In genomic region chr11:62263599-62263998, GRCm38 (mm10) we compare ENCODE assay signal across 18 mouse cellular contexts. TPM values are rescaled to one million over a fixed set of nuclear protein-coding genes. Genes with fewer than 3 reads are reported as not detected.
DNase-seq lines count a peak whose midpoint lies in the region; ATAC-seq and TF ChIP-seq lines count a peak whose summit lies in the region.
"Had no signal": no experiment of that assay in that cellular context is flagged by ENCODE, and none has a peak within 500 bp of the region (broad histone marks: within the 10 kb centered on the region; RNA-seq: fewer than 3 reads in every experiment).

No protein-coding gene starts in this region.

- H3K27me3 ChIP-seq in hindbrain, embryonic 13.5 days, result no peaks in the 10 kb centered on the region
- H3K27me3 ChIP-seq in hindbrain, embryonic 14.5 days (ENCODE audit: control insufficient read depth, insufficient read depth, low read length), result no peaks in the 10 kb centered on the region
- peaks cover 6% of the 10 kb centered on the region for H3K27me3 ChIP-seq in midbrain, postnatal 0 days (ENCODE audit: insufficient read depth, low read length)
- no peaks in the 10 kb centered on the region for H3K27me3 ChIP-seq in midbrain, embryonic 15.5 days (replicated peaks)
- H3K27me3 ChIP-seq: forebrain, embryonic 15.5 days had no signal

- no peak overlapping the region for H3K9ac ChIP-seq in hindbrain, embryonic 13.5 days
- no peak overlapping the region for H3K9ac ChIP-seq in hindbrain, embryonic 14.5 days
- H3K9ac ChIP-seq in midbrain, postnatal 0 days (replicated peaks; ENCODE audit: low read length, poor library complexity, severe bottlenecking), result no peak overlapping the region
- H3K9ac ChIP-seq in midbrain, embryonic 15.5 days, result no peak overlapping the region
- H3K9ac ChIP-seq: forebrain, embryonic 15.5 days; liver, embryonic 14.5 days had no signal

- DNase-seq in hindbrain, embryonic 14.5 days (ENCODE audit: low spot score), result no peak
- DNase-seq in left cerebral cortex, postnatal 4 days, result peak; percentile 64
- no peak for DNase-seq in left cerebral cortex, adult 8-10 months (ENCODE audit: low spot score in 2 of 2)
- peak; percentile 73 for DNase-seq in midbrain, postnatal 0 days (ENCODE audit: low spot score)
- peak; percentile 17 to 71 for DNase-seq in lung, postnatal 4 days
- no peak for DNase-seq in c-Kit-positive CD71-positive TER-119-positive erythroid progenitor cells, embryonic 14.5 days (ENCODE audit: low spot score)
- DNase-seq: adrenal gland, postnatal 36 days; B cell, adult 2 months; cerebellum, adult 9-10 months; kidney, adult 9 months; spleen, adult 18-20 months; thymus, postnatal 25 days had no signal

- peaks cover 34% of the 10 kb centered on the region for H3K4me1 ChIP-seq in hindbrain, embryonic 13.5 days (replicated peaks)
- H3K4me1 ChIP-seq in hindbrain, embryonic 14.5 days (replicated peaks; ENCODE audit: control insufficient read depth, insufficient read depth, low read length), result peaks cover 15% of the 10 kb centered on the region
- H3K4me1 ChIP-seq in midbrain, postnatal 0 days (ENCODE audit: insufficient read depth, low read length), result no peaks in the 10 kb centered on the region
- peaks cover 10% of the 10 kb centered on the region for H3K4me1 ChIP-seq in midbrain, embryonic 15.5 days

- no peak for ATAC-seq in hindbrain, embryonic 13.5 days (ENCODE audit: low FRiP score)
- ATAC-seq in hindbrain, embryonic 14.5 days (ENCODE audit: low FRiP score), result no peak
- no peak for ATAC-seq in midbrain, postnatal 0 days (ENCODE audit: low FRiP score)
- no peak for ATAC-seq in midbrain, embryonic 15.5 days (replicated peaks)
- ATAC-seq: forebrain, embryonic 15.5 days had no signal

- H3K27ac ChIP-seq in hindbrain, embryonic 13.5 days, result 0 out of 2 replicates have a peak overlapping the region, but pooled peaks have one; percentile 23
- no peak overlapping the region for H3K27ac ChIP-seq in hindbrain, embryonic 14.5 days
- H3K27ac ChIP-seq in midbrain, postnatal 0 days (ENCODE audit: low read depth, low read length), result no peak overlapping the region
- no peak overlapping the region for H3K27ac ChIP-seq in midbrain, embryonic 15.5 days
- H3K27ac ChIP-seq: forebrain, embryonic 15.5 days; heart, embryonic 10.5 days; left cerebral cortex, adult 2 months; liver, embryonic 14.5 days had no signal

- H3K4me2 ChIP-seq in hindbrain, embryonic 13.5 days, result no peak overlapping the region
- H3K4me2 ChIP-seq in hindbrain, embryonic 14.5 days (replicated peaks), result no peak overlapping the region
- H3K4me2 ChIP-seq in midbrain, postnatal 0 days (ENCODE audit: low read depth, low read length, poor library complexity, severe bottlenecking), result no peak overlapping the region
- no peak overlapping the region for H3K4me2 ChIP-seq in midbrain, embryonic 15.5 days
- H3K4me2 ChIP-seq: forebrain, embryonic 15.5 days had no signal

- no peak for TF ChIP-seq CTCF in midbrain, postnatal 0 days (IDR thresholded peaks at IDR 0.05)

- H3K4me3 ChIP-seq in hindbrain, embryonic 13.5 days, result no peak overlapping the region
- H3K4me3 ChIP-seq in hindbrain, embryonic 14.5 days (replicated peaks; ENCODE audit: low read length), result no peak overlapping the region
- H3K4me3 ChIP-seq in midbrain, postnatal 0 days (ENCODE audit: low read depth, low read length), result no peak overlapping the region
- H3K4me3 ChIP-seq in midbrain, embryonic 15.5 days, result no peak overlapping the region
- H3K4me3 ChIP-seq: forebrain, embryonic 15.5 days; heart, embryonic 10.5 days; left cerebral cortex, adult 2 months had no signal

- 63% methylated on average over 7 of the region's 7 CpGs for WGBS in hindbrain, embryonic 13.5 days
- WGBS in hindbrain, embryonic 14.5 days, result 57% methylated on average over 7 of the region's 7 CpGs
- WGBS in midbrain, postnatal 0 days, result 80% methylated on average over 7 of the region's 7 CpGs
- 81% methylated on average over 7 of the region's 7 CpGs for WGBS in midbrain, embryonic 15.5 days

- no peaks in the 10 kb centered on the region for H3K36me3 ChIP-seq in hindbrain, embryonic 13.5 days
- H3K36me3 ChIP-seq in hindbrain, embryonic 14.5 days (replicated peaks; ENCODE audit: control insufficient read depth, insufficient read depth), result no peaks in the 10 kb centered on the region
- H3K36me3 ChIP-seq in midbrain, postnatal 0 days (ENCODE audit: insufficient read depth, low read length), result no peaks in the 10 kb centered on the region
- H3K36me3 ChIP-seq in midbrain, embryonic 15.5 days (replicated peaks), result no peaks in the 10 kb centered on the region
- H3K36me3 ChIP-seq: forebrain, embryonic 15.5 days; heart, embryonic 10.5 days had no signal

- H3K9me3 ChIP-seq in hindbrain, embryonic 13.5 days, result no peaks in the 10 kb centered on the region
- no peaks in the 10 kb centered on the region for H3K9me3 ChIP-seq in hindbrain, embryonic 14.5 days (ENCODE audit: control insufficient read depth, low read length)
- H3K9me3 ChIP-seq in midbrain, postnatal 0 days (ENCODE audit: low read length), result no peaks in the 10 kb centered on the region
- H3K9me3 ChIP-seq in midbrain, embryonic 15.5 days, result no peaks in the 10 kb centered on the region
- H3K9me3 ChIP-seq: forebrain, embryonic 15.5 days; heart, embryonic 10.5 days had no signal

- intact Hi-C loops in left cerebral cortex, postnatal 4 days (cut with DNase I), result no loop called here

RNA-seq across cellular contexts. Expression of gene Adora2b, which starts 14.8 kb away (rescaled TPM):
- polyA plus RNA-seq in hindbrain, embryonic 13.5 days (2015; fragmentation: Nextera tagmentation; extraction: Ambion mirVana), result 3.8 and 5.4 TPM in 2 replicates
- polyA plus RNA-seq in hindbrain, embryonic 14.5 days (2014; fragmentation: Nextera tagmentation; extraction: Ambion mirVana), result 5.7 and 5.8 TPM in 2 replicates
- 1 to 10 TPM; 4.0 to 4.4 TPM for total RNA-seq in left cerebral cortex, postnatal 4 days (2021)
- total RNA-seq in left cerebral cortex, adult 8-10 months (2022), result 1 to 10 TPM; 6.2 to 8.1 (median 7.1) TPM
- 5.9 and 6.0 TPM in 2 replicates for total RNA-seq in midbrain, postnatal 0 days (2014; rRNA removed)
- 5.8 and 7.7 TPM in 2 replicates for polyA plus RNA-seq in midbrain, postnatal 0 days (2015; fragmentation: Nextera tagmentation; extraction: Ambion mirVana)
- polyA plus RNA-seq in midbrain, embryonic 15.5 days (2015; fragmentation: Nextera tagmentation; extraction: Ambion mirVana), result 2.9 and 3.7 TPM in 2 replicates

RNA-seq across cellular contexts. Expression of gene Zswim7, which starts 17.6 kb away (rescaled TPM):
- polyA plus RNA-seq in hindbrain, embryonic 13.5 days (2015; fragmentation: Nextera tagmentation; extraction: Ambion mirVana), result 16.1 and 16.4 TPM in 2 replicates
- 16.2 and 18.0 TPM in 2 replicates for polyA plus RNA-seq in hindbrain, embryonic 14.5 days (2014; fragmentation: Nextera tagmentation; extraction: Ambion mirVana)
- 1 to 10 TPM; 6.4 to 8.7 TPM for total RNA-seq in left cerebral cortex, postnatal 4 days (2021)
- 10 to 100 TPM; 17.2 to 22.7 (median 18.7) TPM for total RNA-seq in left cerebral cortex, adult 8-10 months (2022)
- total RNA-seq in midbrain, postnatal 0 days (2014; rRNA removed), result 8.4 and 12.2 TPM in 2 replicates
- 23.8 and 24.8 TPM in 2 replicates for polyA plus RNA-seq in midbrain, postnatal 0 days (2015; fragmentation: Nextera tagmentation; extraction: Ambion mirVana)
- polyA plus RNA-seq in midbrain, embryonic 15.5 days (2015; fragmentation: Nextera tagmentation; extraction: Ambion mirVana), result 10.9 and 11.7 TPM in 2 replicates

RNA-seq across cellular contexts. Expression of gene Ttc19, which starts 17.7 kb away (rescaled TPM):
- 37.5 and 40.2 TPM in 2 replicates for polyA plus RNA-seq in hindbrain, embryonic 13.5 days (2015; fragmentation: Nextera tagmentation; extraction: Ambion mirVana)
- polyA plus RNA-seq in hindbrain, embryonic 14.5 days (2014; fragmentation: Nextera tagmentation; extraction: Ambion mirVana), result 36.2 and 42.9 TPM in 2 replicates
- 10 to 100 TPM; 54.9 to 59.5 TPM for total RNA-seq in left cerebral cortex, postnatal 4 days (2021)
- 10 to 100 TPM; 82.4 to 93.4 (median 88.3) TPM for total RNA-seq in left cerebral cortex, adult 8-10 months (2022)
- total RNA-seq in midbrain, postnatal 0 days (2014; rRNA removed), result 47.5 and 66.3 TPM in 2 replicates
- polyA plus RNA-seq in midbrain, postnatal 0 days (2015; fragmentation: Nextera tagmentation; extraction: Ambion mirVana), result 42.3 and 49.1 TPM in 2 replicates
- polyA plus RNA-seq in midbrain, embryonic 15.5 days (2015; fragmentation: Nextera tagmentation; extraction: Ambion mirVana), result 42.7 and 48.4 TPM in 2 replicates

Comparison
In these comparisons a context has a peak if more than half of its experiments do, and no peak if none do; other contexts are left out.
1. DNase-seq: peak in left cerebral cortex, postnatal 4 days (single experiment), midbrain, postnatal 0 days (single experiment) and lung, postnatal 4 days (2 of 2); none in hindbrain, embryonic 14.5 days (single experiment), left cerebral cortex, adult 8-10 months (0 of 2) and c-Kit-positive CD71-positive TER-119-positive erythroid progenitor cells, embryonic 14.5 days (single experiment).